Mouse (Mus musculus) sigmoid colon, adult 10 weeks (tissue): ENCODE measurements around the gene Ccdc125. TPM values are rescaled to one million over a fixed set of nuclear protein-coding genes. Genes with fewer than 3 reads are reported as not detected.

ENCODE experiments used
- polyA plus RNA-seq: library from polyadenylated mRNA; stranded (reverse); fragments of 350-450 nt; fragmentation: Illumina TruSeq; extraction: RNeasy Lipid Tissue Mini Kit (QIAGEN cat#74804); gene quantifications from one replicate; pipeline ENCODE4 v1.2.3, GENCODE M21; 2014; ENCODE audit warnings: low read depth, low replicate concordance

Gene Ccdc125
- 7.8 TPM for polyA plus RNA-seq

DNA sequence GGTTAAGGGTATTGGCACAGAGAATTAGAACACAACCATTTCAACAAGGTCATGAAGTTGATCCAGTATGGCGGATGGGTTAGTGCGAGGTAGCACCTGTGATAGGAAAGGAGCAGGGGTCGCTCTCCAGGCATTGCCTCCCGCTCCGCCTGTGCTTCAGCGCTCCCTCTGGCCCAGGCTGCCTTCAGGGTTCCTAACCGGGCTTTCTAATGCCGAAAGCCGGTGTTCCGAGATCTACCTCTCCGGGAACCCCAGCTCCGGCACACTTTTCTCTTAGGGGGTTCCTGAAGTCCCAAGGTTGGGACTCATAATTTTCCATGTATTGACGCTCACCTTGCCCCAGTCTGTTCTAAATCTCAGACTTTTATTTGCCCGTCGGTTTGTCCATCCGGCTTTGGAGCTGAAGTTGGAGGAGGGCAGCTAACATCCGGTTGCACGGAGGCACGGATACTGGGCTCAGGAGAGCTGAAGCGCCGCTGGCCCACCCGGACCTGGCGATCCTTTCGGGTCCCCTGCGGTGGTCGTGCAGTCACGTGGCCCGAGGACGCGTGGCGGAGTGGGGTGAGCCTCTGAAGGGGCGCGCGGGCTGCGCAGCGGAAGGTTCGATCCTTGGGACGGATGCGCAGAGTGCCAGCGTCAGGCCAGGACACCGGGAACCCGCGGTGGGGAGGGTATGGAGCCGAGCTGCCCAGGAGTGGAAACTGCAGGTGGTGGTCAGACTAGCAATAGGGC lies at the start of gene Ccdc125:
TSS of gene Ccdc125 (plus strand) at position 427 of the 732 bp plus-strand sequence.

DNA sequence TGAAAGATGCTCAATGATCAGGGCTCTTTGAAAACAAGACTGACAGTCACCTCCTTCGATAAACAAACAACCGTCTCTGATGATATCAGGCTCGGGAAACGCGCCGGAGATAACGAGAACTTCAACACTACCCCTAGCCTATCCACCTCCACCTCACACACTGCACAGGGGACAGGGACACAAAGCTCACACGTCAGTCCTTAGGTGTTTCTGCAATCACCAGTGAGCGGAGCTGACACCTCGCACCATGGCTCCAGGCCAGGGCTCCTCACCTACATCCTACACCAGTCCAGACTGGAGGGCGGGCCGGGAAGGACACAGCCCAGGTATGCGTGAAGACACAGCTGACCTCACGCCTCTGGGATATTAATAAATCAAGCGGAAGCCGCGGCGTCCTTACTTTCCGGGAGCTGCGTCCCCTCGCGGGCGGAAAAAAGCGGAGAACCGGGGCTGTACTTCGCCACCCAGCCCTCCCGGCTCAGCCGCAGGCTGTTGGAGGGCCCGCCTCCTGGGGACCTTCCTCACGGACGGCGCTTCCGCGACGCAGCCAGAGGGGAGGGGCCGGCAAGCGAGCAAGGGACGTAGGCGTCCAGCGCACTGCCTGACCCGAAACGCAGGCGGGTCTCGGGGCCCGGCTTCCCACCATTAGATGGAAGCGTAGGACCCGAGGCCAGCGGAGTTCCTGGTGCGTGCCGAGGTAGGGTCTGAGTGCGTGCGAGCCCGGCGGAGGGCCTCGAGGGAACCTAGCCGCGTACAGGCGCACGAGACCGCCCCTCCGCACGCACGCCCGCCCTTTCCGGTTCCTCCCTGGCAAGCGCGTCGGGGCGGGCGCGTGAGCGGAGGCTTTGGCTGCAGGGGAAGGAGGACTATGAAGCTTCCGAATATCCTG lies 18.7 kb upstream of the Ccdc125 start, which contains the start of the genes Ak6 and Rad17:
TSS of gene Ak6 (plus strand) at position 430 of the 889 bp plus-strand sequence.
TSS of gene Rad17 (minus strand) at position 502 of the 889 bp plus-strand sequence.

DNA sequence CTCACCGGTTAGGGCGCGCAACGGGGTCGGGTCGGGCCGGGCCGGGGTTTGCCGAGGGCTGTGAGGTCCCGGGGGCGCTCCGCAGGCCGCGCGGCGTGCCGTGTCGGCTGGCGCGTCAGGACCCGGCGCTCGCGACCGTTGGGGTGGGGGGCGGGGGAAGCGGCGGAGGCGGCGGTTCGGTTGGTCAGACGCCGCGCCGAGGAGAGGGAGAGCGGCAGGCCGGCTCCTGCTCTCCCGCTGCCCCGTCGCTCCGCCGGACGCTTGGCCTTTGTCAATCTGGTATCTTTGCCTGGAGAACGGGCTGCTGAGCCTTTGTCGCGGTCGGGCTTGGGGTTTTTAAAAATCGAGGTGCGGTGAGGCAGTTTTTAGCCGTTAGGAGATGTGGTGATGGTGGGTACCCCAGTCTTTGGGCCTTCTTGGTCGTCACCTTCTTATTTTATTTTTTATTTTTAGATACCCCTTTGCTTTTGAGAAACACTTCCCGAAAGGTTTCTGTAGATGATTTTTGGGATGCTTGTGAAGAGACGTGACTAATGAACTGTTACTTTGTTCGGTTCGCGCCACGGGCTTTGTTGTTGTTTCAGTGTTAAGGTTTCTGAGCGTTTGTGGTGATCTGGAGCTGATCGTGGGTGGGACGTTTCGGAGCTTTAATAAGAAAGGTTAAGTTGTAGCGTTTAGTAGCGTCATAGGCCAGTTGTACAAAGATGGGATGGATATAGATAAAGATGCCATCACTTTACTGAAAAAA lies 17.9 kb upstream of the Ccdc125 start, which contains the start of gene Taf9:
TSS of gene Taf9 (plus strand) at position 141 of the 748 bp plus-strand sequence.

DNA sequence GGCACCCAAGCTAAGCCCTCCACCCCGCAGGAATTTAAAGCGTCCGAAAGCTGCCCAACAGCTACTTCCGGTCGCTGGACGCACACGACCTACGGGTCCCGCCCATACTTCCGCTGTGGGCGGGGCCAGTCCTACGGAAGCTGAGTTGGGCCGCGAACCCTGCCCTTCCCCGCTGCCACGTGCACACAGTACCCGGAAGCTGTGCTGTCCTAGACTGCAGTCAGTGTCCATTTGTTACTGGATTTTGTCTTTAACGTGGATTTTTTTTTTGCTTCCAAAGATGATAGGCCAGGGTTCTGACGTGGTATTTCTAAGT lies 61.3 kb downstream of the Ccdc125 start, which contains the start of gene Cdk7:
TSS of gene Cdk7 (minus strand) at position 79 of the 316 bp plus-strand sequence.

DNA sequence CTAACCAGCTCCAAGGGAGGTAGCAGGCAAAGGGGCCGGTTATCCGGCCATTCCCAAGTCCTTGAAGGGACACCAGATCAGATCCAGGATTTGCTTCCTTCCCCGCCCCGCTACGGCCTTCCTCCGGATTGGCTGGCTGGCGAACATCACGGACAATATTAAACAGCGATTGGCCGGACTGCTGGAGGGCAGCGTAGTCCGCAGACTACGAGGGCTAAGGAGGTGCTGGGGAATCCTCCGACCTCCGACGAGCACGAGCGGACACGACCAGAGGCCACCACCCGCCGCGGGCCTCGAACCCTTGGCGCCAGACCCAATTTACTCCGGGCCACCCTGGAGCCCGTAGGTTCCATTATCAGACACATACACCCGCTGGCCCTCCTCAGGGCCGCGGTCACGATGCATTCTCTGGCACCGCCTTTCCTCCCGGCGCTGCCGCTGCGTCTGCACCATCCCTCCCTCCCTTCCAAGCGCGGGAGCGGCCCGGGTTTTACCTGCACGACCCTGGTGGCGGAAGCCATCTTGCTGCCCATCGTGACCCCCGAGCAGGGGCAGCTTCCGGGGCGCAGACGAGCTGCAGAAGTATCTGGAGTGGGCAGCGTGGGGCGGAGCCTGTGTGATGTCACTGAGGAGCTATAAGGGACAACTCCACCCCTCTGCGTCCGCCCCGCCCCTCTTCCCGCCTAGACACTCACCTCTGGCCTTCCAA lies 74.7 kb downstream of the Ccdc125 start, which contains the start of gene Mrps36:
TSS of gene Mrps36 (minus strand) at position 624 of the 709 bp plus-strand sequence.

Other genes with a start within 250 kb of the Ccdc125 start
- gene Naip1, start 216.8 kb upstream of the Ccdc125 start, polyA plus RNA-seq, result 235 TPM
- gene Gtf2h2, start 177.1 kb upstream of the Ccdc125 start, polyA plus RNA-seq, result 85.2 TPM
- gene Ocln, start 117.0 kb upstream of the Ccdc125 start, polyA plus RNA-seq, result 192 TPM
- gene Marveld2, start 52.7 kb upstream of the Ccdc125 start, polyA plus RNA-seq, result 29.9 TPM
- 130 TPM for gene Ak6, start 18.7 kb upstream of the Ccdc125 start, polyA plus RNA-seq
- 53.6 TPM for gene Rad17, start 18.7 kb upstream of the Ccdc125 start, polyA plus RNA-seq
- gene Taf9, start 18.1 kb upstream of the Ccdc125 start, polyA plus RNA-seq, result 8.7 TPM
- gene Cdk7, start 61.2 kb downstream of the Ccdc125 start, polyA plus RNA-seq, result 51.2 TPM
- 108 TPM for gene Mrps36, start 74.9 kb downstream of the Ccdc125 start, polyA plus RNA-seq
- gene Cenph, start 106.2 kb downstream of the Ccdc125 start, polyA plus RNA-seq, result 8.2 TPM
- 22.2 TPM for gene Ccnb1, start 116.9 kb downstream of the Ccdc125 start, polyA plus RNA-seq
- 133 TPM for gene Slc30a5, start 163.7 kb downstream of the Ccdc125 start, polyA plus RNA-seq